Mouse (Mus musculus) Patski (cell line): ENCODE results near the gene Ccl17. TPM values are rescaled to one million over a fixed set of nuclear protein-coding genes. Genes with fewer than 3 reads are reported as not detected.

Source experiments
- ATAC-seq: fragments of 100-300 bp; one replicate; pipeline ENCODE4 v1.8.0; 2021
- CTCF ChIA-PET: fragments of 350-600 bp; sonication (Branson Sonifier 250); formaldehyde crosslinking; loops from one replicate; lab custom pipeline; 2022; ENCODE audit warnings: inconsistent platforms; lab: Charles Lee
- POLR2A ChIA-PET: fragments of 350-600 bp; sonication (Branson Sonifier 250); formaldehyde crosslinking; loops from one replicate; lab custom pipeline; 2022; ENCODE audit warnings: antibody characterized with exemption, inconsistent platforms; lab: Charles Lee
- DNase-seq: peaks from one replicate; pipeline ENCODE4 v3.0.0-alpha.2; 2011; ENCODE audit warnings: low read depth, low spot score
- H3K27me3 ChIP-seq: fragments of 371-371 bp; one replicate; pipeline ENCODE4 v1.5.1; 2021
- CTCF ChIP-seq: fragments of 100-300 bp; IDR thresholded peaks from one replicate; pipeline ENCODE4 v1.5.1; 2021
- in situ Hi-C: fragments of 300-500 bp; cut with MboI; formaldehyde crosslinking; loops from 3 replicates; pipeline ENCODE4 v1.11.1; 2018; ENCODE audit warnings: low pct_unique_long_range_greater_than_20kb, mixed read lengths
- polyA plus RNA-seq: library from polyadenylated mRNA; unstranded; gene quantifications from one replicate; pipeline ENCODE4 v1.2.3, GENCODE M21; 2021

Ccl17 gene
- polyA plus RNA-seq, 1 experiment from 2014 or later: 14.5 TPM

- ChIA-PET CTCF (interaction anchor here (0.6 to 1.7 kb wide), 5 partner anchors 11 to 50 kb away, joined by 3 to 11 read pairs (median 4); partner anchors contain the start of gene Dok4), POLR2A (interaction anchor here (1.8 kb wide), 1 partner anchor 42 kb away, joined by 8 read pairs; no protein-coding TSS in a partner anchor)
- TF ChIP-seq CTCF: no peak
- no peaks in the 10 kb centered on the region for H3K27me3 ChIP-seq
- no peak for ATAC-seq
- in situ Hi-C loops: no loop called here
- no peak for DNase-seq
Observed at GRCm38 (mm10) chr8:94861352-94861910, 51.2 kb downstream of the Ccl17 start.

Other genes starting within 250 kb of the Ccl17 start
- gene Rspry1, start 208.5 kb upstream of the Ccl17 start, polyA plus RNA-seq: 25.9 TPM
- 75.9 TPM for gene Fam192a, start 208.5 kb upstream of the Ccl17 start, polyA plus RNA-seq
- 103 TPM for gene Arl2bp, start 143.9 kb upstream of the Ccl17 start, polyA plus RNA-seq
- gene Pllp, start 114.2 kb upstream of the Ccl17 start, polyA plus RNA-seq: 0.56 TPM
- gene Ccl22, start 64.9 kb upstream of the Ccl17 start, polyA plus RNA-seq: not detected
- 38.7 TPM for gene Cx3cl1, start 38.4 kb upstream of the Ccl17 start, polyA plus RNA-seq
- gene Coq9, start 27.9 kb downstream of the Ccl17 start, polyA plus RNA-seq: 114 TPM
- gene Ciapin1, start 27.9 kb downstream of the Ccl17 start, polyA plus RNA-seq: 128 TPM
- gene Polr2c, start 47.0 kb downstream of the Ccl17 start, polyA plus RNA-seq: 110 TPM
- 46.4 TPM for gene Dok4, start 65.9 kb downstream of the Ccl17 start, polyA plus RNA-seq
- gene Ccdc102a, start 107.6 kb downstream of the Ccl17 start, polyA plus RNA-seq: 39.7 TPM
- not detected for gene Adgrg5, start 113.2 kb downstream of the Ccl17 start, polyA plus RNA-seq
- 294 TPM for gene Adgrg1, start 164.3 kb downstream of the Ccl17 start, polyA plus RNA-seq
- 0.31 TPM for gene Adgrg3, start 207.2 kb downstream of the Ccl17 start, polyA plus RNA-seq
- 0.33 TPM for gene Drc7, start 244.7 kb downstream of the Ccl17 start, polyA plus RNA-seq